Mouse (Mus musculus) stomach, embryonic 14.5 days (tissue): ENCODE measurements around the gene Gpr75. TPM values are rescaled to one million over a fixed set of nuclear protein-coding genes. Genes with fewer than 3 reads are reported as not detected.

Experiments
- ATAC-seq: fragments of 200-750 bp; cut with Nextera tagmentation; 2 replicates; pipeline ENCODE4 v1.8.0; 2017; ENCODE audit warnings: low read depth, moderate TSS enrichment; ENCODE audit not compliant: insufficient number of reproducible peaks, insufficient read depth, low FRiP score
- H3K27ac ChIP-seq: fragments of 300-500 bp; sonication (generic); 2 replicates; pipeline ENCODE4 v1.5.1; 2014; ENCODE audit warnings: mild to moderate bottlenecking, low read length, moderate library complexity, mixed read lengths
- H3K27me3 ChIP-seq: fragments of 300-500 bp; sonication (generic); 2 replicates; pipeline ENCODE4 v1.6.1; 2014; ENCODE audit warnings: low read length, control low read depth, mixed read lengths; ENCODE audit not compliant: control insufficient read depth, insufficient read depth
- H3K36me3 ChIP-seq: fragments of 300-500 bp; sonication (generic); 2 replicates; pipeline ENCODE4 v1.6.1; 2014; ENCODE audit warnings: mild to moderate bottlenecking, control low read depth, low read length, moderate library complexity, mixed read lengths; ENCODE audit not compliant: control insufficient read depth, insufficient read depth
- H3K4me1 ChIP-seq: fragments of 300-500 bp; sonication (generic); 2 replicates; pipeline ENCODE4 v1.6.1; 2014; ENCODE audit warnings: low read length, control low read depth, mixed read lengths; ENCODE audit not compliant: control insufficient read depth, insufficient read depth
- H3K4me2 ChIP-seq: fragments of 300-500 bp; sonication (generic); replicated peaks from 2 replicates; pipeline ENCODE4 v1.6.1; 2014; ENCODE audit warnings: low read depth, low read length, control low read depth
- H3K4me3 ChIP-seq: fragments of 300-500 bp; sonication (generic); 2 replicates; pipeline ENCODE4 v1.5.1; 2014; ENCODE audit warnings: low read depth, low read length, control low read depth
- H3K9ac ChIP-seq: fragments of 300-500 bp; sonication (generic); replicated peaks from 2 replicates; pipeline ENCODE4 v1.6.1; 2014; ENCODE audit warnings: low read depth, mild to moderate bottlenecking, control low read depth, low read length, moderate library complexity, mixed read lengths
- H3K9me3 ChIP-seq: fragments of 300-500 bp; sonication (generic); 2 replicates; pipeline ENCODE4 v1.6.1; 2016; ENCODE audit warnings: low read depth, low read length, control low read depth; ENCODE audit not compliant: control insufficient read depth
- WGBS: fragments of 180-500 bp; shearing (Covaris S2); extraction: QIAGEN DNeasy Blood & Tissue Kit; methylation state at CpG from one replicate; pipeline ENCODE4 v1.1.7; 2014; 5-methylcytosine and 5-hydroxymethylcytosine counted together
- polyA plus RNA-seq: library from polyadenylated mRNA; unstranded; fragments of >200 nt; fragmentation: Nextera tagmentation; extraction: Ambion mirVana; gene quantifications from 2 replicates; pipeline ENCODE4 v1.2.1, GENCODE M21; 2014

Gene Gpr75
- polyA plus RNA-seq, 1 experiment from 2014 or later = 0.59 TPM

DNA sequence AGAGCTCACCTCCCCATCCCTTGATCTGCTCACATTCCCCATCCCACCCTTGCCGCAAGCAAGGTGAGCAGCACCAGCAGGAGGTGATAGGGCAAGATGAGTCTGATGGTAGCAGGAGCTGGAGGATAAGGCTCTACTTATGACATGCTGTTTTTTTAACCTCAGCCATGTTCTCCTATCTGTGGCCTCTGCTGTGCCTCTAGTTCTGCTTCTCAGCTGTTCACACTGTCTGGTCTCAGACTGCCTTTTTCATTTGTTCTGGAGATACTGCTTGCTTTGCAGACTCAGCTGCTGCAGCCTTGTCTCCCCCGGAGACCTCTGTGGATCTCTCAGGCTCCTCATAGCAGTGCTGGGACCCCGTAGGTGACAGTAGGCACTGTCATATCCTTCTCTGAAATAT lies 38.1 kb downstream of the Gpr75 start:
- H3K36me3 ChIP-seq = peaks cover 4% of the 10 kb centered on the region
- 91% methylated on average over 3 of the region's 3 CpGs for WGBS
- no peak overlapping the region for H3K27ac ChIP-seq

DNA sequence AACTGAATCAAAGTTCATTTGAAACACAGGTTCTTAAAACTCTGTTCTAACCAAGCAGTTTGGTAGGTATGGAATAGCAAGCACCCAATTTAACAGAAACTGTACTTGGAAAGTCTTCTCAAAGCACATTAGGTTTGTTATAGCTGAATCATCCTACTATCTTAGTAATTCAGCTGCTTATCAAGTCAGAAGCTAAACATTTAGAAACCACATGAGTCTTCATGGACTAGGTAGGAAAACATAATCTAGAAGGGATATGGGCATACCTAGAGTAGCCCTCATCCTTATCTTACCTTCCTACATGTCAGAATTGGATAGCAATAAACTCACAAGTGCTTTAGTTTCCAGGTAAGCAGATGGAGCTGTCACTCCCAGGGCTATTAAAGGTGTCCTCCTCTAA lies 42.9 kb downstream of the Gpr75 start:
- H3K27ac ChIP-seq = no peak overlapping the region
- H3K9ac ChIP-seq = no peak overlapping the region
- peaks cover 7% of the 10 kb centered on the region for H3K36me3 ChIP-seq
- H3K27me3 ChIP-seq = no peaks in the 10 kb centered on the region
- no peak for ATAC-seq
- H3K4me1 ChIP-seq = no peaks in the 10 kb centered on the region
- no peak overlapping the region for H3K4me2 ChIP-seq
- H3K4me3 ChIP-seq = no peak overlapping the region
- H3K9me3 ChIP-seq = no peaks in the 10 kb centered on the region

More for the DNA sequence above, 38.1 kb downstream of the Gpr75 start:
- Histone ChIP-seq H3K4me2 (no peak overlapping the region), H3K9ac (no peak overlapping the region), H3K27me3 (no peaks in the 10 kb centered on the region), H3K9me3 (no peaks in the 10 kb centered on the region), H3K4me1 (no peaks in the 10 kb centered on the region), H3K4me3 (no peak overlapping the region)
- no peak for ATAC-seq

DNA sequence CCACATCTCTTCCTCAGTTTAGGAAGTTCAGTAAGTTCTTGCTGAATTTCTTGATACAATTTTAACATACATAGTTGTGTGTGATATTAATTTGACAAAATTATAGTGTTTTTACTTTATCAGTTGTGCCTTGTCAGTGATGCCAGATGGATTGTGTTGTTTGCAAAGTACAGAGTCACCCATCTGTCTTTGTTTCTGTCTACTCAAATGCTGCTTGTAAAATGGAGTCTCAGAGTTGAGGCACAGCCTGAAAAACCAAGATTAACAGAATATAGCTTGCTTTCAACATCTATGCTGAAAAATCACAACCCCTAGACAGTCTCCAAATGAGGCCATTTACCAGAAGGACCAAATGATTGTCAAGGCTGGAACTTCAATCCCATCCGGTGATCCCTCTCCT lies 43.3 kb downstream of the Gpr75 start:
- WGBS = 100% methylated on average over 1 of the region's 1 CpGs
- peaks cover 7% of the 10 kb centered on the region for H3K36me3 ChIP-seq
- no peak overlapping the region for H3K27ac ChIP-seq
- no peak for ATAC-seq
- H3K27me3 ChIP-seq = no peaks in the 10 kb centered on the region
- no peak overlapping the region for H3K9ac ChIP-seq
- H3K4me3 ChIP-seq = no peak overlapping the region
- H3K9me3 ChIP-seq = no peaks in the 10 kb centered on the region
- H3K4me1 ChIP-seq = no peaks in the 10 kb centered on the region
- no peak overlapping the region for H3K4me2 ChIP-seq

Other genes with a start within 250 kb of the Gpr75 start
- 14.4 and 15.2 TPM in 2 replicates for gene Acyp2, start 235.8 kb upstream of the Gpr75 start, polyA plus RNA-seq
- 39.8 and 40.4 TPM in 2 replicates for gene Psme4, start 113.6 kb upstream of the Gpr75 start, polyA plus RNA-seq
- 35.8 and 36.5 TPM in 2 replicates for gene Asb3, start 58 bp downstream of the Gpr75 start, polyA plus RNA-seq
- 17.0 and 18.4 TPM in 2 replicates for gene Erlec1, start 69.0 kb downstream of the Gpr75 start, polyA plus RNA-seq
- gene Chac2, start 101.0 kb downstream of the Gpr75 start, polyA plus RNA-seq = 16.9 and 21.4 TPM in 2 replicates